Mouse (Mus musculus): ENCODE measurements around the gene Bhlhe23.
A peak's percentile ranks its signal among the peaks of the same experiment; 100 is the strongest.

The Bhlhe23 gene

GRCm38 (mm10) chr2:180776793-180777192 is at the start of gene Bhlhe23:
TSS of gene Bhlhe23 (minus strand) at chr2:180776900.
- no peak for DNase-seq (ENCODE audit: extremely low read depth, low read depth, low spot score)

GRCm38 (mm10) chr2:180825147-180825941 is 48.6 kb upstream of the Bhlhe23 start:
- DNase-seq (ENCODE audit: extremely low read depth, low read depth, low spot score) = no peak

GRCm38 (mm10) chr2:180824724-180825123 is 48.0 kb upstream of the Bhlhe23 start:
- no peak for DNase-seq (ENCODE audit: extremely low read depth, low read depth, low spot score)

GRCm38 (mm10) chr2:180824061-180824460 is 47.4 kb upstream of the Bhlhe23 start:
- no peak for DNase-seq (ENCODE audit: extremely low read depth, low read depth, low spot score)

GRCm38 (mm10) chr2:180822476-180822875 is 45.8 kb upstream of the Bhlhe23 start:
- DNase-seq (ENCODE audit: extremely low read depth, low read depth, low spot score) = no peak

- no peak for DNase-seq (ENCODE audit: extremely low read depth, low read depth, low spot score)
These were observed 42.8 kb upstream of the Bhlhe23 start for GRCm38 (mm10) chr2:180819504-180819903.

GRCm38 (mm10) chr2:180816440-180817065 is 39.9 kb upstream of the Bhlhe23 start:
- no peak for DNase-seq (ENCODE audit: extremely low read depth, low read depth, low spot score)

- DNase-seq (ENCODE audit: extremely low read depth, low read depth, low spot score) = peak; percentile 88
These were observed 37.4 kb upstream of the Bhlhe23 start for GRCm38 (mm10) chr2:180813982-180814568.

GRCm38 (mm10) chr2:180811002-180811401 is 34.3 kb upstream of the Bhlhe23 start:
- no peak for DNase-seq (ENCODE audit: extremely low read depth, low read depth, low spot score)

- no peak for DNase-seq (ENCODE audit: extremely low read depth, low read depth, low spot score)
These were observed 32.8 kb upstream of the Bhlhe23 start for GRCm38 (mm10) chr2:180809510-180809909.

- no peak for DNase-seq (ENCODE audit: extremely low read depth, low read depth, low spot score)
These were observed 29.3 kb upstream of the Bhlhe23 start for GRCm38 (mm10) chr2:180805966-180806365.

GRCm38 (mm10) chr2:180796008-180796407 is 19.3 kb upstream of the Bhlhe23 start:
- DNase-seq (ENCODE audit: extremely low read depth, low read depth, low spot score) = no peak

GRCm38 (mm10) chr2:180795597-180795996 is 18.9 kb upstream of the Bhlhe23 start:
- no peak for DNase-seq (ENCODE audit: extremely low read depth, low read depth, low spot score)

GRCm38 (mm10) chr2:180794422-180794821 is 17.7 kb upstream of the Bhlhe23 start:
- DNase-seq (ENCODE audit: extremely low read depth, low read depth, low spot score) = no peak

GRCm38 (mm10) chr2:180791674-180792073 is 15.0 kb upstream of the Bhlhe23 start:
- DNase-seq (ENCODE audit: extremely low read depth, low read depth, low spot score) = no peak

GRCm38 (mm10) chr2:180788843-180789242 is 12.1 kb upstream of the Bhlhe23 start:
- no peak for DNase-seq (ENCODE audit: extremely low read depth, low read depth, low spot score)

GRCm38 (mm10) chr2:180788386-180788785 is 11.7 kb upstream of the Bhlhe23 start:
- no peak for DNase-seq (ENCODE audit: extremely low read depth, low read depth, low spot score)

GRCm38 (mm10) chr2:180787566-180788232 is 11.0 kb upstream of the Bhlhe23 start:
- DNase-seq (ENCODE audit: extremely low read depth, low read depth, low spot score) = no peak

GRCm38 (mm10) chr2:180786732-180787131 is 10.0 kb upstream of the Bhlhe23 start:
- no peak for DNase-seq (ENCODE audit: extremely low read depth, low read depth, low spot score)

GRCm38 (mm10) chr2:180780282-180780681 is 3.6 kb upstream of the Bhlhe23 start:
- no peak for DNase-seq (ENCODE audit: extremely low read depth, low read depth, low spot score)
